Mouse (Mus musculus) frontal cortex, adult (tissue): ENCODE data around the gene Tnfsf15.
A peak's percentile ranks its signal among the peaks of the same experiment; 100 is the strongest.

Experiments
- ATAC-seq: cut with Nextera tagmentation; 2 replicates; pipeline ENCODE4 v1.9.2; 2017; ENCODE audit warnings: mild to moderate bottlenecking, moderate library complexity, mixed read lengths; ENCODE audit not compliant: low TSS enrichment

The Tnfsf15 gene

DNA sequence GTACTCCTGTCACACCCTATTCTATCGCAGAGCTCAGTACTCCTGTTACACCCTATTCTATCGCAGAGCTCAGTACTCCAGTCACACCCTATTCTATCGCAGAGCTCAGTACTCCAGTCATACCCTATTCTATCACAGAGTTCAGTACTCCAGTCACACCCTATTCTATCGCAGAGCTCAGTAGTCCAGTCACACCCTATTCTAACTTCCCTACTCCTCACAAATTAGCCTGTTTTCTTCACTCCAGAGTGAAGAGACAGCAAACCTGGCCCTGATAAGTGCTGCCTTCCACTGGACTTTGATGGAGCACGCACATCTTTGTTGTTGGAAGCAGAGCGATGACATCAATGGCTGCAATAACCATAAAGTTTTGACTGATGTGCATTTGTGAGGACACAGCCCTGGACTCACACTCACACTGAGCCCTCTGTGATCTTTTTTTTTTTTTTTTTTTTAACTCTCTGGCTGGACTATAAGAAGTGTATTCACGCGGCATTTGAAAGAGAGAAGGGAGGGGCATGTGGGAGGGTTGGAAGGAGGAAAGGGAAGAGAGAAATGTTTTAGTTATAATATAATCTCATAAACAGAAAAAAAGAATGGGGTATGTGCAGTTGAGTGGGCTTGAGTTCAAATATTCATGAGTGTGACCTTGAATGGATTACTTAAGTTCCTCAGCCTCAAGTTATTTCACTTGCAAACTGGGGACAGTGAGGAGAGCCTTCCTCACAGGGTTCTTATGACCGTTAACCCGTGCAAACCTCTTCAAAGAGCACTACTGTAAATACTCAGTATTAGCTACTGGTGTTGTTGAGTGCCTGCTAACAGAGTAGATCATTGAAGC, 60.3 kb downstream of the Tnfsf15 start:
- ATAC-seq, result no peak

DNA sequence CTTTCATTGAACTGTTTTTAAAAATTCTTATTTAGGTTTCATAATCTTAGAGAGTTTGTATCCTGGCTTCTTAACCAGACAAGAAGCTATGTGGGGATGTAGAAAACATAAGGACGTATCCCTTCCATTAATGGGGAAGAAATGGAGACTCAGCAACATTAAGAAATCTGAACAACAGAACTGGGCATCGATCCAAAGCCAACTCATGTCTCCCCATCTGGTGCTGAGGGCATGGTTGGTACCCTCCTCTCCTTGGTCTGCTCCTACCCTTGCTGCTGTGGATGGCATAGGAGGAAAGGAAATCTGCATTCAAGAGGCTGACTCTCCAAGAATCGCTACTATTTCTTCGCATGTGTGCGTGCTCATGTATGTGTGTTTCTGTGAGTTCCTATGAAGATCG, 61.2 kb downstream of the Tnfsf15 start:
- no peak for ATAC-seq

DNA sequence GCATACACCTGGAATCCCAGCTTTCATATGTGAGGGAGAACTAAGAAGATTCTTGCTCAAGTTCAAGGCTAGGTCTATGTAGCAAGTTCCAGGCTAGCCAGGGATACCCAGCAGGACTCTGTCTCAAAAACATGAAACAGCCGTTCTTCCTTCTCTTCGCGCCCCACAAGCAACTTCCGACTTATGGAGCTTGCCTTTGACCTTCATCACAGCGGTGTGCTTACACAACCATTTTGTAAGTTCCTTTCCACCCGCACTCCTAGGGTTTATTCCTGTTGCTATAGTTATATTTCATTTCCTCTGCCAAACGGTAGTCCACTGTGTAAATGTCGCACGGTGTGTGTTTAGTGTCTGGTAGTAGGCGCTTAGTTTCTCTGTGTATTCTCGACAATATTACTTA, 61.9 kb downstream of the Tnfsf15 start:
- no peak for ATAC-seq

DNA sequence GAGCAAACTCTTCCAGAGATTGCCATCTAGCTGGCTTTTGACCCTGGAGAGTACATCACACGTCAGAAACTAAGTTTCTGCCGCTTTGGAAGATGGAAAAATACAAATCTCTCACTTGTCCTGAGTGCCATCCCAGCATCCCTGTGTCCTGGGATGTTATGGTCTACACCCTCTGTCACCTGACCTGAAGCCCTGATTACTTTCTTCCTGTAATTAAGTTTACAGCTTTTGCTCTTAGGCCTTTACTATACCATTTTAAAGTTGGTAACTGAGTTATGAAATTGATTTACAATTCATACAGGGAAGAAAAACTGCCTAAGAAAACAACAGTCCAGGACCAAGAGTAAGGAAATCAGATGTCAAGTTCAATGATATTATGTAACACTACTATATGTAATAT, 62.5 kb downstream of the Tnfsf15 start:
- no peak for ATAC-seq

DNA sequence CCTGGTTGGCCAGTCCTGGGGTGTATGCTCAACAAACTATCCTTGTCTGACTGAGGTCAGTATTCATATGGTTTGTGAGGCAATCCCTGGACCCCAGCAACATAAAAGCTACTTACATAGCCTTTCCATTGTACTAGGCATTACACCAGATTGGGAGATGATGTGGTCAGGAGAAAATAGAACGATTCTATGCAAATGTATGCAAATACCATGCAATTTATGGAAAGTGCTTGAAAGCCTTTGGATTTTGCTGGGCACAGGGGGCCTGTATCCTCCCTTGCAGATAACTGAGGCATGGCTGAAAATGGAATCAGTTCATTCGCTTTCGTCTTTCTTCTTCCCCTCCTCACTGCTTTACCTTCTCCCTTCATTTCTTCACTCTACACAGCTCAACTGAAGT, 63.4 kb downstream of the Tnfsf15 start:
- peak; percentile 82 for ATAC-seq
